Mouse (Mus musculus) lung, adult 2 months (tissue): ENCODE measurements around the gene Slc22a23. TPM values are rescaled to one million over a fixed set of nuclear protein-coding genes. Genes with fewer than 3 reads are reported as not detected.

Source experiments
- DNase-seq: peaks from one replicate; pipeline ENCODE4 v3.0.0; 2022
- H3K4me1 ChIP-seq: fragments of 200-500 bp; 2 replicates; pipeline ENCODE4 v1.6.1; 2011; ENCODE audit warnings: low read length; ENCODE audit not compliant: control insufficient read depth, insufficient read depth
- H3K4me3 ChIP-seq: fragments of 200-500 bp; replicated peaks from 2 replicates; pipeline ENCODE3; 2011; ENCODE audit warnings: low read depth, mild to moderate bottlenecking, control low read depth, low read length; ENCODE audit errors: extremely low read depth
- CTCF ChIP-seq: fragments of 200-500 bp; IDR thresholded peaks from 2 replicates; pipeline ENCODE4 v1.5.1; 2011; ENCODE audit warnings: mild to moderate bottlenecking, low read length, control low read depth; ENCODE audit not compliant: insufficient read depth
- POLR2A ChIP-seq: fragments of 200-500 bp; IDR thresholded peaks from 2 replicates; pipeline ENCODE4 v1.6.1; 2011; ENCODE audit warnings: low read depth, mild to moderate bottlenecking, control low read depth, low read length, borderline replicate concordance; ENCODE audit errors: extremely low read depth
- WGBS: fragments of 180-500 bp; shearing (Covaris S2); methylation state at CpG from one replicate; pipeline ENCODE4 v1.1.7; 2018; 5-methylcytosine and 5-hydroxymethylcytosine counted together
- polyA plus RNA-seq: library from polyadenylated mRNA; depleted of rRNA; stranded (reverse); fragments of >200 nt; gene quantifications from 2 replicates; pipeline ENCODE4 v1.2.3, GENCODE M21; 2012

The Slc22a23 gene
- polyA plus RNA-seq, 1 experiment, result 81.6 TPM

DNA sequence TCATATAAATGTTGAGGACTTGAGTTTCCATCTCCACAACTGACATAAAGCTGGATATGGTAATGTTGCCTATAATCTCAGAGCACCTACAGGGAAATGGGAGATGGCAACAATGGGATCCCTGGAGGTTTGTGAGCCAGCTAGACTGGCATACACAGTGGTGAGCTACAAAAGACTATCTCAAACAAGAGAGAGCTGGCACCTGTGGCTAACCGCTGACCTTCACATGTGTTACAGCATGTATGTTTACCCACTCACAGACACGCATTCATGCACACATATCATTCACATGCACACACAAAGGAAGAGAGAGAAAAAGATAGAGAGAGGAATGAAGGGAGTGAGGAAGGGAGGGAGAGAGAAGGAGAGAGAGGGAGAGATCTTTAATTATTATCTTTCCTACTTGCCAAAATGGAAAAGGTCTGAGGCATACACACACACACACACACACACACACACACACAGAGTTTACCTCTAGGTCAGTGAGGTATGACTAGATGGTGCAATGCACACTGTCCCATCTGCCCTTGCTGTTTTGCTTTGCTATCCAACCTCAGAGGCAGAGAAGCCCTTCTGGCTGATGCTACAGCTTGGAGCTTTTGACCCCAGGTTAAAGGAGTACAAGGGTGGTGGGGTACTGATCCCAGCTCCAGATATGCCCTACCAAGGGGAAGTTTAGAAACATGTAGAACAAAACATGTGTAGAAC is 38.9 kb downstream of the Slc22a23 start:
- TF ChIP-seq POLR2A (no peak), CTCF (no peak)
- 90% methylated on average over 2 of the region's 2 CpGs for WGBS

DNA sequence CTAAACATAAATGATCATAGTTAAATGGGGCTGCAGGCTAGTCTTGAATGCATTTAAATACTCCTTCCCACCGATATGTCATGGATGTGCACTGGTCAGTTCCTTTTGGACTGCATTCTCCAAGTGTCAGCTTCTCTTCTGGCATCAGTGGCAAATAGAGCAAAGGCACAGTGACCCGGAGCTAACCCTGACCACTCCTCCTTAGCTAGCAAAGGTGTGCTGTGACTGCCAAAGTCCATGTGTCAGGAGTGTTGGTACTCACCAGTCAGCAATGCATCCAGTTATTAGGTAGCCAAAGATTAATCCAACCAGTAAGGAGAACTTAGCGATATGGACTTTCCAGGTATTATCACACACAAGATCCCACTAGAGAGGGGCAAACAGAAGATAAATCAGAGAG is 40.1 kb downstream of the Slc22a23 start:
- TF ChIP-seq POLR2A (no peak), CTCF (no peak)
- no peak for DNase-seq
- H3K4me3 ChIP-seq, result no peak overlapping the region
- 85% methylated on average over 3 of the region's 3 CpGs for WGBS
- peaks cover 2% of the 10 kb centered on the region; the same call in 1 of the 2 replicates for H3K4me1 ChIP-seq

More for the DNA sequence above, 38.9 kb downstream of the Slc22a23 start:
- DNase-seq, result no peak
- no peak overlapping the region for H3K4me3 ChIP-seq
- peaks cover 2% of the 10 kb centered on the region; the same call in 1 of the 2 replicates for H3K4me1 ChIP-seq

DNA sequence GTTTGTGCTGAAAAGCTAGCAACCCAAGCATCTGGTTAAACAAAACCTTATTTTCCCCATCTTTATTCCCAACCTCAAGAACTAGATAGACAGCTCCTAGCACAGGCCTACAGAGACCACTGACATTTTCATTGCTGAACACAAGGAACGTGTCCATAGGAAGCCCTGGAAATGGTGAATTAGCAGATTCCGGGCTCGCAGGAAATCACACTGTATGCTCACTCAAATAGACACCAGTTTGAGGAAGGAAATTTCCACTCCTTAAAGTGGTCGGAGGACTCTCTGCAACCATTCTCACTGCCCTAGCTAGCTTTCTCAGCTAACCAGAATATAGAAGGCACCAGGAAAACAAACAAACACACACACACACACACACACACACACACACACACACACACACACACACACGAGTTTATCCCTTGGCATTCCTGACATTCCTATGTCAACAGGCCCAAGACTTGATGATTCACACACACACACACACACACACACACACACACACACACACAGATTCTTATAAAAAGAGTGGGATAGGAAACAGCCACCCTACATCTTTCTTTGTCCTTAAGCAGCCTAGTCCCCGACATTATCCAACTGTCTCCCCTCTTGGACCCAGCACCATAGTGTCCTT is 41.5 kb downstream of the Slc22a23 start:
- DNase-seq, result no peak
- TF ChIP-seq CTCF (no peak), POLR2A (no peak)
- WGBS, result 29% methylated on average over 6 of the region's 6 CpGs
- H3K4me3 ChIP-seq, result no peak overlapping the region
- peaks cover 7% of the 10 kb centered on the region for H3K4me1 ChIP-seq

DNA sequence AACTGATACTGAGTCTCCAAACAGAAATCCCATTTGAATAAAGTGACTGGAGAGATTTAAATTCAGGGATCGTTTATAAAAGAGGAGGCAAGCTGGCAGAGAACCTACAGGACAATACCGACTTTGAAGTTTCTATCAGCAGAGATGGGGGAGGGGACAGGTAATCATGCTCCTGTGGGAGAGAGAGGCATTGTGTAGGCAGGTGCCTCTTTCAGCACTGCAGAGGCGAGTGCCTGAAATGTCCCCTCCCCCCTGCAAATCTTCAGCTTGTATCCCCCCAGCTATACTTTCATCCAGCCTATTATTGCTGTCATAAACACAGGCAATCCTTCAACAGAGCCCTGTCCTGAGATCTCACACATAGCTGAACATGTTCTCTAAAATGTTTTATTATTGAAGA is 43.4 kb downstream of the Slc22a23 start:
- Histone ChIP-seq H3K4me1 (peaks cover 4% of the 10 kb centered on the region), H3K4me3 (no peak overlapping the region)
- TF ChIP-seq POLR2A (no peak), CTCF (no peak)
- WGBS, result 47% methylated on average over 3 of the region's 3 CpGs
- no peak for DNase-seq

DNA sequence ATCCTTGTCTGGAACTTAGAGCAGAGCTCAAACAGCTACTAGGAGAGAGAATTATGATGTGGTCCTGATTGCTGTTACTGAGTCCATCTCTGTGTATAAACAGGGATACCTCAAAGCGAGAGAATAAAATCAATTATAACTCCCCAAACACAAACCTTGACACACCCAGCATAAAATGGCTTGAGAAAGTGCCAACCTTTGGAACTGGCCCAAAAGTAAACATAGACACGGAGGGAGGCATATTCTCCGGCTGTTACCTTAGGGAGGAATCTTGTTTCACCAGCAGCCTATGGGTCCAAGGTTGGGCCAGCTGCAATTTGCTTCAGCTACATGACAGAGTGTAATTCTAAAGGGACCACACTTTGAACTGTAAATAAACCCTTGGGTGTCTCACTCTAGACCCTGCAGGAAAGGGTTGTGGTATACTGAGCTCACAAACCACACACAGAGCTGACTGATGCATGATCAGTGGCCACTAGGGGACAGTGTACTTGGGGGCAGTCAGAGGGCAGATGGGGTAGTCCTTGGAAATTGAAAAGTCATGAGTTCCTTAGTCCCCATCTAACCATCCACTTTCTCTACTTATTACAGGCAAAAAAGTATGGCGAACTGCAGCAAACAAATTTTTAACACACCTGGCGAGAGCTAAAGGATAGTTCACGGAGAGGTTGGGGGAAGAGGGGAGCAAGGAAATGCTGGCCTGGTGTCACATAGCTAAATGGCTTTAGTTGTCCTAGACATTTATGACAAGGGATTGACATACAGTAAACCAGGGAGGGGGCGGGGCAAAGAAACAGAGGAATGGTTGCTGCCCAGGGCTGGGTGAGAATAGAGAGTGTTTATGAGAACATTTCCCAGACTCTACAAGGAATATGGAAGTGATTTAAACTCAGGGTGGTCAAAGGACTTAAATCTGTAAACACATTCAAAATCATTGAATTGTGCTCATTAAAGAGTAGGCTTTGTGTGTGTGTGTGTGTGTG is 45.3 kb downstream of the Slc22a23 start:
- TF ChIP-seq CTCF (peak; percentile 47), POLR2A (no peak)
- DNase-seq, result no peak
- H3K4me3 ChIP-seq, result no peak overlapping the region
- WGBS, result 63% methylated on average over 7 of the region's 7 CpGs
- peaks cover 7% of the 10 kb centered on the region for H3K4me1 ChIP-seq

DNA sequence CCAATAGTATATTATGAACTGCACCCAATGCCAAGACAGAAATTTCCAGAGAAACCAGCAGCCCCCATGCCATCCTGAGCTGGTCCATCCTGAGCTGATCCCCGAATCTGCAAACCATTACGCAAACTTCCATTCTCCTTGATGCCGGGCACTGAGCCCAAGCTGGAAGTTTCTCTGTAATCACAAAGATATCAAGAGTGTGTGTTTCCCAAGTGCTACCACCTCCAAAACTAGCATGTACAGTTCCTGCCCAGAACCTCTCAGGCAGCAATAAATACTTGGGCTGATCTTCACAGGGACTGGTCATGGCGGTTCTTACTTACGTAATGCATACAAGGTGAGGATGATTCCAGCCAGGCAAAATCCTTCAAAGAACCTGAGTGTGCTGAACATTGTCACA is 46.3 kb downstream of the Slc22a23 start:
- Histone ChIP-seq H3K4me3 (no peak overlapping the region), H3K4me1 (peaks cover 9% of the 10 kb centered on the region)
- 63% methylated on average over 5 of the region's 5 CpGs for WGBS
- peak; percentile 68 for DNase-seq
- TF ChIP-seq CTCF (no peak), POLR2A (no peak)

DNA sequence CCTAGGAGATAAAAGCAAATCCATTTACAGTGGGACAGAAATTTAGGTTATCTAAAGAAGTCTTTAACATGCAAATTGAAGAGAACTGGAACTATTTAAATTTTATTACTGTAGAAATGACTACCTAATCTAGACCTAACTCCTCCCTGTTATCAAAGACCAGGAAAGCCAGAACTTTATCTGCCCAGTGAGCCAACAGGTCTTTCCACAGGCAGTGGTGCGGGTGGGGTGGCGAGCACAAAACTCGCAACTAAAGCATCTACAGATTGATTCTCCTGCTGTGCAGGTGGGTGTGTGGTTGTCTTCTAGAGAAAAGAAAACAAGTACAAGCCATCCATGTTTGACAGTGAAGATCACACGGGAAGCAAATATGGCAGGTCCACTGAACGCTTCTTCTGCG is 46.9 kb downstream of the Slc22a23 start:
- WGBS, result 97% methylated on average over 6 of the region's 6 CpGs

DNA sequence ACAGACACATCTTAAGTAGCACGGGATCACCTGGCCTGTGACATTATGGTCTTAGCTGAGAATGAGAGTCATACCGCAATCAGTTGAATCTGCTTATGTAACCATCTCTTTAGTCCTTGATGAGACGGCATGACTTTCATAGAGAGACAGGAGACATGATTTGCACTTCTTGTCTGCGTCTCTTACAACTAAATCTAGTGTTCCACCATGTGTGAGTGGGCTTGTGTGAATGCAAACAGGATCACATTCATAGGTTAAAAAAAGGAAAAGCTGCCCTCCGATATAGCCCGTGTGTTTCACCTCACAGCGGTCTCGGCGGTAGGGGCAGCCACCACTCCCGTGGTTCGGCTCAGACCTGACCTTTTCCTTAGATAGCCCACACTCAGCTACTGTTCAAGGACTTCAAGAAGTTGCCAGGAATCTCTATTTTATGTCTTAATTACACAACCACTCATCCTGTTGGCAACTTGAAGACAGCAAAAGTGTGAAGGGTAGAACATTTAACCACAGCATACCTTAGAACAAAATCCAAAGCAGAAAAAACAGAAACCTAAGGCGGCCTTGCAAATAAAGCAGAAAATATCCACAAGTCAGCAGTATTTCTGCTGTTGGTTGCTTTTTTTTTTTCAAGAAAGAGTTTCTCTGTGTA is 49.1 kb downstream of the Slc22a23 start:
- H3K4me3 ChIP-seq, result no peak overlapping the region
- 72% methylated on average over 12 of the region's 12 CpGs for WGBS
- DNase-seq, result no peak
- H3K4me1 ChIP-seq, result peaks cover 11% of the 10 kb centered on the region
- no peak for TF ChIP-seq CTCF
- no peak for TF ChIP-seq POLR2A

More for the DNA sequence above, 46.9 kb downstream of the Slc22a23 start:
- peaks cover 9% of the 10 kb centered on the region for H3K4me1 ChIP-seq
- no peak for DNase-seq
- TF ChIP-seq POLR2A, result no peak
- TF ChIP-seq CTCF, result no peak
- H3K4me3 ChIP-seq, result no peak overlapping the region

DNA sequence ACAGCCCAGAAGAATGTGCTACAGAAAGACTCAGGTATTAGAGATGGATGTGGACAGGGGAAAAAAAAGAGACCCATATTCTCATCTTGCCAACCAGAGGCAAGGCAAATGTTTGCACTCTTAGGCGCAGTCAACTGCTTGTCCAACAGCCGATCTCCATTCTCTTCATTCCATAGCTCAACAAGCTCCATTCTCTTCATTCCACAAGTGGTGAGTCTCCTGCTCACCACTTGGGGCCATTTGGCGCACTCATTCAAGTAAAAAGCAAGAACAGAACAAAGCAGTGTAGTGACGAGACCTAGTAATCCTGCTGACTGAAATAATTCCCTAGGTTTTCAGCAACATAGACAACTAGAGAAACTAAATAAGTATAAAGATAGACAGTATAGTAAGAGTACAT is 50.8 kb downstream of the Slc22a23 start:
- DNase-seq, result no peak

More for the DNA sequence above, 50.8 kb downstream of the Slc22a23 start:
- H3K4me3 ChIP-seq, result no peak overlapping the region
- H3K4me1 ChIP-seq, result peaks cover 14% of the 10 kb centered on the region
- WGBS, result 72% methylated on average over 4 of the region's 4 CpGs
- TF ChIP-seq POLR2A (no peak), CTCF (no peak)
